In genomic region chr7:141403305-141403704, GRCm38 (mm10) we compare ENCODE assay signal across 9 mouse cellular contexts. TPM values are rescaled to one million over a fixed set of nuclear protein-coding genes. Genes with fewer than 3 reads are reported as not detected.
DNase-seq lines count a peak whose midpoint lies in the region; ATAC-seq and TF ChIP-seq lines count a peak whose summit lies in the region.
"Had no signal": no experiment of that assay in that cellular context is flagged by ENCODE, and none has a peak within 500 bp of the region (broad histone marks: within the 10 kb centered on the region; RNA-seq: fewer than 3 reads in every experiment).

No protein-coding gene starts in this region.

- no peaks in the 10 kb centered on the region for H3K79me2 ChIP-seq in myocyte (ENCODE audit: control insufficient read depth, insufficient read depth)

- H3K36me3 ChIP-seq in thymus, adult 2 months (ENCODE audit: control insufficient read depth, insufficient read depth, low read length), result peaks cover 40% of the 10 kb centered on the region
- H3K36me3 ChIP-seq in forebrain, embryonic 12.5 days (replicated peaks), result peaks cover 66% of the 10 kb centered on the region
- peaks cover 46% of the 10 kb centered on the region for H3K36me3 ChIP-seq in hindbrain, embryonic 15.5 days
- H3K36me3 ChIP-seq in liver, embryonic 13.5 days, result peaks cover 72% of the 10 kb centered on the region
- peaks cover 21% of the 10 kb centered on the region for H3K36me3 ChIP-seq in myocyte (ENCODE audit: control insufficient read depth, insufficient read depth)

- peak; percentile 54 for DNase-seq in thymus, adult 2 months
- DNase-seq in thymus, adult 18-20 months, result no peak
- peak; percentile 65 for DNase-seq in brain, embryonic 14.5 days (ENCODE audit: low read depth)
- peak; percentile 56 for DNase-seq in liver, embryonic 13.5 days
- peak; percentile 52 for DNase-seq in testis, postnatal 14 days (ENCODE audit: low spot score)

- H3K27me3 ChIP-seq in thymus, adult 2 months (ENCODE audit: control insufficient read depth, insufficient read depth, low read length), result no peaks in the 10 kb centered on the region
- H3K27me3 ChIP-seq in forebrain, embryonic 12.5 days, result no peaks in the 10 kb centered on the region
- H3K27me3 ChIP-seq in hindbrain, embryonic 15.5 days, result no peaks in the 10 kb centered on the region
- no peaks in the 10 kb centered on the region for H3K27me3 ChIP-seq in liver, embryonic 13.5 days
- H3K27me3 ChIP-seq in myocyte (ENCODE audit: control insufficient read depth, insufficient read depth, insufficient read length), result no peaks in the 10 kb centered on the region
- H3K27me3 ChIP-seq: embryonic facial prominence, embryonic 12.5 days had no signal

- no peak overlapping the region for H3ac ChIP-seq in myocyte (ENCODE audit: control insufficient read depth, insufficient read length)

- WGBS in thymus, adult 2 months, result 55% methylated on average over 5 of the region's 5 CpGs
- 37% methylated on average over 5 of the region's 5 CpGs for WGBS in forebrain, embryonic 12.5 days
- 51% methylated on average over 5 of the region's 5 CpGs for WGBS in hindbrain, embryonic 15.5 days
- WGBS in liver, embryonic 13.5 days (ENCODE audit: insufficient replicate concordance), result 39% methylated on average over 5 of the region's 5 CpGs

- TF ChIP-seq CTCF in thymus, adult 2 months (IDR thresholded peaks at IDR 0.05; ENCODE audit: borderline replicate concordance, control insufficient read depth, extremely low read depth, insufficient read depth, low read length, poor library complexity), result peak; percentile 74; the same call in 1 of the 2 replicates
- peak; percentile 71 for TF ChIP-seq CTCF in brain, embryonic 14.5 days (IDR thresholded peaks at IDR 0.05; ENCODE audit: borderline replicate concordance, extremely low read depth, insufficient read depth, insufficient read length)

- no peak overlapping the region for H3K4me3 ChIP-seq in thymus, adult 2 months (ENCODE audit: control insufficient read depth, insufficient read depth, low read length)
- H3K4me3 ChIP-seq in forebrain, embryonic 12.5 days (replicated peaks), result no peak overlapping the region
- no peak overlapping the region for H3K4me3 ChIP-seq in hindbrain, embryonic 15.5 days
- H3K4me3 ChIP-seq in liver, embryonic 13.5 days (replicated peaks), result no peak overlapping the region
- no peak overlapping the region for H3K4me3 ChIP-seq in myocyte
- H3K4me3 ChIP-seq: embryonic facial prominence, embryonic 12.5 days had no signal

- no peak overlapping the region for H3K4me2 ChIP-seq in forebrain, embryonic 12.5 days
- no peak overlapping the region for H3K4me2 ChIP-seq in hindbrain, embryonic 15.5 days
- H3K4me2 ChIP-seq in liver, embryonic 13.5 days, result no peak overlapping the region
- H3K4me2 ChIP-seq in myocyte (ENCODE audit: low read depth), result no peak overlapping the region
- H3K4me2 ChIP-seq: embryonic facial prominence, embryonic 12.5 days had no signal

- H3K4me1 ChIP-seq in thymus, adult 2 months (replicated peaks; ENCODE audit: control insufficient read depth, insufficient read depth, low read length), result no peaks in the 10 kb centered on the region
- H3K4me1 ChIP-seq in forebrain, embryonic 12.5 days, result no peaks in the 10 kb centered on the region
- H3K4me1 ChIP-seq in hindbrain, embryonic 15.5 days (replicated peaks), result no peaks in the 10 kb centered on the region
- no peaks in the 10 kb centered on the region for H3K4me1 ChIP-seq in liver, embryonic 13.5 days (replicated peaks)
- H3K4me1 ChIP-seq: embryonic facial prominence, embryonic 12.5 days had no signal

- no peak for TF ChIP-seq POLR2A in thymus, adult 2 months (IDR thresholded peaks at IDR 0.05; ENCODE audit: control insufficient read depth, extremely low read depth, insufficient read depth, low read length, poor library complexity)
- no peak for TF ChIP-seq POLR2A in brain, embryonic 14.5 days (IDR thresholded peaks at IDR 0.05; ENCODE audit: borderline replicate concordance, extremely low read depth, insufficient read depth, insufficient read length, poor library complexity, severe bottlenecking)
- no peak for TF ChIP-seq POLR2A in myocyte (IDR thresholded peaks at IDR 0.05; ENCODE audit: insufficient read length, low read depth)

- no peaks in the 10 kb centered on the region for H3K9me3 ChIP-seq in forebrain, embryonic 12.5 days
- no peaks in the 10 kb centered on the region for H3K9me3 ChIP-seq in hindbrain, embryonic 15.5 days
- no peaks in the 10 kb centered on the region for H3K9me3 ChIP-seq in liver, embryonic 13.5 days (replicated peaks)
- H3K9me3 ChIP-seq: embryonic facial prominence, embryonic 12.5 days had no signal

- peak; percentile 65 for ATAC-seq in forebrain, embryonic 12.5 days (ENCODE audit: low FRiP score)
- peak; percentile 65 for ATAC-seq in hindbrain, embryonic 15.5 days (ENCODE audit: low FRiP score, low read depth)
- ATAC-seq in liver, embryonic 13.5 days (ENCODE audit: low read depth), result peak; percentile 70

- H3K9ac ChIP-seq in forebrain, embryonic 12.5 days, result no peak overlapping the region
- no peak overlapping the region for H3K9ac ChIP-seq in hindbrain, embryonic 15.5 days
- H3K9ac ChIP-seq in liver, embryonic 13.5 days, result no peak overlapping the region
- H3K9ac ChIP-seq: embryonic facial prominence, embryonic 12.5 days had no signal

- H3K27ac ChIP-seq in thymus, adult 2 months (ENCODE audit: control insufficient read depth, insufficient read depth, low read length), result no peak overlapping the region
- no peak overlapping the region for H3K27ac ChIP-seq in forebrain, embryonic 12.5 days
- H3K27ac ChIP-seq in hindbrain, embryonic 15.5 days (replicated peaks), result no peak overlapping the region
- no peak overlapping the region for H3K27ac ChIP-seq in liver, embryonic 13.5 days
- H3K27ac ChIP-seq: embryonic facial prominence, embryonic 12.5 days had no signal

TF ChIP-seq in myocyte, 11 proteins besides CTCF, POLR2A, EP300 and RAD21:
- TF ChIP-seq POLR2AphosphoS2 (IDR thresholded peaks at IDR 0.05; ENCODE audit: insufficient read length, low read depth) (peak; percentile 40), USF1 (IDR thresholded peaks at IDR 0.05; ENCODE audit: low read depth) (no peak)

RNA-seq across cellular contexts. Expression of gene Gatd1, which starts 10.6 kb away (rescaled TPM):
- 98.1 and 104 TPM in 2 replicates for polyA plus RNA-seq in thymus, adult 2 months (2012; rRNA removed)
- 70.9 and 84.3 TPM in 2 replicates for polyA plus RNA-seq in brain, embryonic 14.5 days (2012; rRNA removed)
- polyA plus RNA-seq in forebrain, embryonic 12.5 days (2016; fragmentation: Nextera tagmentation; extraction: Ambion mirVana), result 47.0 and 50.0 TPM in 2 replicates
- polyA plus RNA-seq in hindbrain, embryonic 15.5 days (2015; fragmentation: Nextera tagmentation; extraction: Ambion mirVana), result 52.5 and 53.3 TPM in 2 replicates
- polyA plus RNA-seq in liver, embryonic 13.5 days (2015; fragmentation: Nextera tagmentation; extraction: Ambion mirVana), result 18.1 and 18.3 TPM in 2 replicates
- polyA plus RNA-seq in myocyte (2012; fragmentation: generic; extraction: Trizol), result 16.3 TPM

RNA-seq across cellular contexts. Expression of gene Taldo1, which starts 11.3 kb away (rescaled TPM):
- 216 and 235 TPM in 2 replicates for polyA plus RNA-seq in thymus, adult 2 months (2012; rRNA removed)
- polyA plus RNA-seq in brain, embryonic 14.5 days (2012; rRNA removed), result 224 and 284 TPM in 2 replicates
- polyA plus RNA-seq in forebrain, embryonic 12.5 days (2016; fragmentation: Nextera tagmentation; extraction: Ambion mirVana), result 397 and 407 TPM in 2 replicates
- 286 and 298 TPM in 2 replicates for polyA plus RNA-seq in hindbrain, embryonic 15.5 days (2015; fragmentation: Nextera tagmentation; extraction: Ambion mirVana)
- polyA plus RNA-seq in liver, embryonic 13.5 days (2015; fragmentation: Nextera tagmentation; extraction: Ambion mirVana), result 518 and 542 TPM in 2 replicates
- 259 TPM for polyA plus RNA-seq in myocyte (2012; fragmentation: generic; extraction: Trizol)

RNA-seq across cellular contexts. Expression of gene Cend1, which starts 26.0 kb away (rescaled TPM):
- polyA plus RNA-seq in thymus, adult 2 months (2012; rRNA removed), result 0.43 and 0.63 TPM in 2 replicates
- 24.3 and 54.4 TPM in 2 replicates for polyA plus RNA-seq in brain, embryonic 14.5 days (2012; rRNA removed)
- 20.5 and 22.5 TPM in 2 replicates for polyA plus RNA-seq in forebrain, embryonic 12.5 days (2016; fragmentation: Nextera tagmentation; extraction: Ambion mirVana)
- 153 and 184 TPM in 2 replicates for polyA plus RNA-seq in hindbrain, embryonic 15.5 days (2015; fragmentation: Nextera tagmentation; extraction: Ambion mirVana)
- polyA plus RNA-seq in liver, embryonic 13.5 days (2015; fragmentation: Nextera tagmentation; extraction: Ambion mirVana), result 0.10 and 0.14 TPM in 2 replicates
- polyA plus RNA-seq in myocyte (2012; fragmentation: generic; extraction: Trizol), result 0.25 TPM

RNA-seq across cellular contexts. Expression of gene Slc25a22, which starts 34.4 kb away (rescaled TPM):
- polyA plus RNA-seq in thymus, adult 2 months (2012; rRNA removed), result 114 and 128 TPM in 2 replicates
- polyA plus RNA-seq in brain, embryonic 14.5 days (2012; rRNA removed), result 145 and 205 TPM in 2 replicates
- polyA plus RNA-seq in forebrain, embryonic 12.5 days (2016; fragmentation: Nextera tagmentation; extraction: Ambion mirVana), result 57.4 and 60.9 TPM in 2 replicates
- polyA plus RNA-seq in hindbrain, embryonic 15.5 days (2015; fragmentation: Nextera tagmentation; extraction: Ambion mirVana), result 94.0 and 107 TPM in 2 replicates
- polyA plus RNA-seq in liver, embryonic 13.5 days (2015; fragmentation: Nextera tagmentation; extraction: Ambion mirVana), result 16.6 and 20.4 TPM in 2 replicates
- 8.8 TPM for polyA plus RNA-seq in myocyte (2012; fragmentation: generic; extraction: Trizol)

RNA-seq across cellular contexts. Expression of gene Pidd1, which starts 40.5 kb away (rescaled TPM):
- 109 and 133 TPM in 2 replicates for polyA plus RNA-seq in thymus, adult 2 months (2012; rRNA removed)
- 16.0 and 23.9 TPM in 2 replicates for polyA plus RNA-seq in brain, embryonic 14.5 days (2012; rRNA removed)
- polyA plus RNA-seq in forebrain, embryonic 12.5 days (2016; fragmentation: Nextera tagmentation; extraction: Ambion mirVana), result 16.9 and 18.8 TPM in 2 replicates
- 3.9 and 4.5 TPM in 2 replicates for polyA plus RNA-seq in hindbrain, embryonic 15.5 days (2015; fragmentation: Nextera tagmentation; extraction: Ambion mirVana)
- polyA plus RNA-seq in liver, embryonic 13.5 days (2015; fragmentation: Nextera tagmentation; extraction: Ambion mirVana), result 10.9 and 11.4 TPM in 2 replicates
- 1.9 TPM for polyA plus RNA-seq in myocyte (2012; fragmentation: generic; extraction: Trizol)

Comparison
In these comparisons a context has a peak if more than half of its experiments do, and no peak if none do; other contexts are left out.
1. DNase-seq: peak in thymus, adult 2 months (single experiment), brain, embryonic 14.5 days (single experiment), liver, embryonic 13.5 days (single experiment) and testis, postnatal 14 days (single experiment); none in thymus, adult 18-20 months (0 of 2).
2. RNA of gene Cend1, which starts 26.0 kb away (polyA plus RNA-seq): 153 to 184 TPM in hindbrain, embryonic 15.5 days, 24.3 to 54.4 TPM in brain, embryonic 14.5 days and 20.5 to 22.5 TPM in forebrain, embryonic 12.5 days; 0.43 to 0.63 TPM in thymus, adult 2 months, 0.25 TPM in myocyte (single experiment) and 0.10 to 0.14 TPM in liver, embryonic 13.5 days; every median in the first group is over 10 times any median in the second.
3. Peak in every context shown above with its lines, with median percentiles within 50 percentile points of each other: ATAC-seq.